Mouse (Mus musculus) stomach, postnatal 0 days (tissue): ENCODE measurements at regions not wholly inside any gene's neighbourhood (a gene's known extent, or its start where the extent isn't known, plus 50 kb on each side); places are given as distances from the start of the nearest gene placed in this dataset.

Source experiments
- CTCF ChIP-seq: IDR thresholded peaks from 2 replicates; pipeline ENCODE4 v1.5.1; 2016; ENCODE audit warnings: antibody characterized with exemption, low read depth, mild to moderate bottlenecking, moderate library complexity
- EP300 ChIP-seq: optimal IDR thresholded peaks from 2 replicates; pipeline ENCODE3; 2016; ENCODE audit warnings: antibody characterized with exemption

DNA sequence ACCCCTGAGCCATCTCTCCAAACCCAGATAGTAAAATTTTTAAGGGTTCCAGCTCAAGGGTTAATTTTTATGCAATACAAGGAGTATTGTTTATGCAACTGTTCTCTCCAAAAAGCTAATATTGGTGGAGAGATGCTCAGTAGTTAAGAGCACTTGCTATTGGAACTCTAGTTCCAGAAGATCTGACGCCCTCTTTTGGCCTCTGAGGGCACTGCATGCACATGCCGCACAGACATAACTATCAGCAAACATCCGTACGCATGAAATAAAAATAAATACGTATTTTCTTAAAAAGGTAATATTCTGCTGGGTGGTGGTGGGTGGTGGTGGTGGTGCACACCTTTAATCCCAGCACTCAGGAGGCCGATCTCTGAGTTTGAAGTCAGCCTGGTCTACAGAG lies 112.1 kb upstream of the Tmpo start:
- TF ChIP-seq EP300 (no peak), CTCF (no peak)
